Mouse (Mus musculus): ENCODE results near the gene Cacna1a. TPM values are rescaled to one million over a fixed set of nuclear protein-coding genes. Genes with fewer than 3 reads are reported as not detected.

The Cacna1a gene
- polyA plus RNA-seq, 1 experiment from 2014 or later: 15.0 TPM

DNA sequence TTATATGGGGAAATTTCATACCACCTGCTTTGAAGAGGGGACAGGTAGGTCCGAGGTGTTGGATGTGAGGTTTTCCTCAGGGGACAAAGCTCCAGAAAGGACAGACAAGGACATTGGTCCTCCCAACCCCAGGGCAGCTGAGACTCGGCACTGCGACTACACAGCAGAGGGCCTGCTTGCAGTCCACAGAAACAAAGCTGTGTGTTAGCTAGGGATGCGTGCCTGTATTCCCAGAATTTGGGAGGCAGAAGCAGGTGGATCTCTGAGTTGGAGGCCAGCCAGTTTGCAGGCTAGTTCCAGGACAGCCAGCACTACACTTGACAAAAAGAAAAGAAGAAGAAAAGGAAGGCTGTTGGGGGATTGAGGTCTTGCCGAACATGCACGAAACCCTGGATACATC is 130.5 kb downstream of the Cacna1a start:
- Histone ChIP-seq H3K36me3 (peaks cover 15% of the 10 kb centered on the region; the same call in 1 of the 2 replicates), H3K4me3 (no peak overlapping the region), H3K27me3 (no peaks in the 10 kb centered on the region), H3K27ac (replicated peaks) (no peak overlapping the region), H3K9ac (replicated peaks) (no peak overlapping the region), H3K4me2 (replicated peaks) (no peak overlapping the region), H3K9me3 (no peaks in the 10 kb centered on the region), H3K4me1 (no peaks in the 10 kb centered on the region)
- 93% methylated on average over 6 of the region's 6 CpGs for WGBS
- ATAC-seq (ENCODE audit: low FRiP score, low read depth): no peak

DNA sequence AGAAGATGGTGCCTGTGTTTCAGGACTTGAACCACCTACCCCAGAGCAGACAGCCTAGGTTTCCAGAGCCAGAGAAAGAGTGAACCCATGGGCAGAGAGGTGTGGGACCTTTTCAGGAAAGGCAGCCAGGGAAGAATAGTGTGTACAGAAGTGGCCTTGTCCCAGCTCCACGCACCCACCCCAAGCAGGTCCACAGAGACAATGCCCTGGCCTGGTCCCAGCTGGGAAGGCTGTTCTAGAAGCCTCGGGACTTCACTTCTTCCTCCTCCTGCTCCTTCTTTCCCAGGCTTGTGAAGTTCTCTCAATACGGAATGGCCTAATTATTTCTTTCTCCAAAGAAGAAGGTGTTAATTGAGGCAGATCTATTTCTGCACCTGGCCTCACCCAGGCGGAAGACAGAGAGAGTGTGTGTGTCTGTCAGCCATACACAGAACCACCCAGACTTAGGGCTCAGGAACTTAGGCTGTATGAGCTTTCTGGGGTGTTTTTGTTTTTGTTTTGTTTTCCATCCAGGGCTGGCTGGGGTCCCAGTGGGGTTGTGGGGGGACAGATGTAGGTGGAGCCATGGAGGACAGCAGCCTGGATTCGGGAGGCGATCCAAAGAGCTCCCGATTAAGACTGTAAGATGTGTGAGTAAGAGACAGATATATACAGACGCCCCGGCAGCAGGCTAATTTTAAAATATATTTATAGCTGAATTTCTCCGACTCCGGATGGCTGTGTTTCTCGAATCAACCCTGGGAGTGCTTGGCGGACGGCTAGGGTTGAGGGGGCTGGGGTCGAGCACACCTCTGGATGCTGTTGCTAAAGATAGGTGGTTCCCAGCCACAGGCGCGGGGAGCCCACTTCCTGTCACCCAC is 131.8 kb downstream of the Cacna1a start:
- H3K9me3 ChIP-seq: no peaks in the 10 kb centered on the region
- no peak overlapping the region for H3K4me2 ChIP-seq (replicated peaks)
- H3K27ac ChIP-seq (replicated peaks): no peak overlapping the region
- H3K4me3 ChIP-seq: no peak overlapping the region
- no peaks in the 10 kb centered on the region for H3K4me1 ChIP-seq
- H3K36me3 ChIP-seq: peaks cover 21% of the 10 kb centered on the region
- 84% methylated on average over 17 of the region's 17 CpGs for WGBS
- no peak for ATAC-seq (ENCODE audit: low FRiP score, low read depth)
- H3K27me3 ChIP-seq: no peaks in the 10 kb centered on the region
- no peak overlapping the region for H3K9ac ChIP-seq (replicated peaks)

DNA sequence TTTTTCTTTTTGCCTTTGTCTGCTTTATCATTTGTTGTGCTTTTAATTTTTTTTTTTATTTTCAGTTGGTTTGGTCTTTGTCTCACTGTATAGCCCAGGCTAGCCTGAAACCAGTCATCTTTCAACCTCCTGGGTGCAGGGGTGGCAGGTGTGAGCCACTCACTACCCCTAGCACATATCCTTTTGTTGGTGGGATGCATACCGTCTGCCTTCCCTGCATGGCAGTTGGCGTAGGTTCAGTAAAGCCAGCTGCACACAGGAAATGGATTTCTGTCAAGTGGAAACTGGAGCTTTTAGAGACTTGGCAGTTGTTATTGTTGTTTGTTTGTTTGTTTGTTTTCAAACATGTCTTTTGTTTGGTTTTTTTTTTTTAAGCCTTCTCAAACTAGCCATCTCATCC is 132.8 kb downstream of the Cacna1a start:
- ATAC-seq (ENCODE audit: low FRiP score, low read depth): no peak
- Histone ChIP-seq H3K4me2 (replicated peaks) (no peak overlapping the region), H3K36me3 (peaks cover 28% of the 10 kb centered on the region), H3K9me3 (0 out of 2 replicates have a peak, but pooled peaks cover under 1% of the 10 kb centered on the region), H3K9ac (replicated peaks) (no peak overlapping the region), H3K4me1 (no peaks in the 10 kb centered on the region), H3K4me3 (no peak overlapping the region), H3K27ac (replicated peaks) (no peak overlapping the region), H3K27me3 (no peaks in the 10 kb centered on the region)
- WGBS: 74% methylated on average over 2 of the region's 2 CpGs

DNA sequence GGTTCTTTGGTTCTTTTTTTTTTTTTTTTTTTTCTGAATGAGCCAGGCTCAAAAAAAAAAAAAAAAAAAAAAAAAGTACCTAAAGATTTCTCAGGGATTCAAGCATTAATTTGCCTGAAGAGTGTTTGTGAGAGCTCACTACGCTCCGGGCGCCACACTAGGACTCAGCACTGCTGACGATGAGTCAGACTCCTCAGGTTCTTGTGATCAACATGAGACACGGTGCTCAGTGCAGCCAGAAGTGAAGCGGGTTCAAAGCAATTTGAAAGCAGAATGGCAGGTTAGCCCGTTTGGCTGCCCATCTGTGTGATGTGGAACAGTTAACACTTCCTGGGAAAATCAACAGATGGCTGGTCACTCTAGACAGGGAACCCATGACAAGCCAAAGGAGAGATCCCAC is 139.8 kb downstream of the Cacna1a start:
- no peak overlapping the region for H3K27ac ChIP-seq (replicated peaks)
- 85% methylated on average over 7 of the region's 7 CpGs for WGBS

DNA sequence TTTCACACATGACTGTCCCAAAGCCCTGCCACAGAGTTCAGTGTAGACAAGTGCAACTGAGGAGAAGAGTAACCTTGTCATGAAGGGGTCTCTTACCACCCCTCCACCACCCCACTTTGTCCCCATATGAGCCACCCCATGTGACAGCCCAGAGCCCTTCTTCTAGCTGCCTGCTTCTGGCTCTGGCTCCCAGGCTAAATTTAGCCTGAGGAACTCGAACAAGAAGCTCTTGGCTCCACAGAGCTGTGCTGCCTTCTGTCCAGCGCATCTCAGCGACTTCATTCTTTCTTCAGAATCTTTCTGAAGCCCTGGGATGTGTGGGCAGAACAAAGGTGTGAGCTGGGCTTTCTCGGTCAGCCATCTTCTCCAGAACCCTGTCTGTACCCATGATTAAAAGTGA is 141.3 kb downstream of the Cacna1a start:
- Histone ChIP-seq H3K4me3 (no peak overlapping the region), H3K36me3 (peaks cover 32% of the 10 kb centered on the region), H3K4me2 (replicated peaks) (no peak overlapping the region), H3K27me3 (no peaks in the 10 kb centered on the region), H3K9me3 (0 out of 2 replicates have a peak, but pooled peaks cover 3% of the 10 kb centered on the region), H3K9ac (replicated peaks) (no peak overlapping the region), H3K27ac (replicated peaks) (no peak overlapping the region), H3K4me1 (no peaks in the 10 kb centered on the region)
- no peak for ATAC-seq (ENCODE audit: low FRiP score, low read depth)
- WGBS: 83% methylated on average over 4 of the region's 4 CpGs

More for the DNA sequence above, 139.8 kb downstream of the Cacna1a start:
- H3K4me1 ChIP-seq: no peaks in the 10 kb centered on the region
- no peak overlapping the region for H3K4me2 ChIP-seq (replicated peaks)
- ATAC-seq (ENCODE audit: low FRiP score, low read depth): no peak
- H3K9ac ChIP-seq (replicated peaks): no peak overlapping the region
- no peak overlapping the region for H3K4me3 ChIP-seq
- 0 out of 2 replicates have a peak, but pooled peaks cover 3% of the 10 kb centered on the region for H3K9me3 ChIP-seq
- peaks cover 28% of the 10 kb centered on the region for H3K36me3 ChIP-seq
- H3K27me3 ChIP-seq: no peaks in the 10 kb centered on the region

DNA sequence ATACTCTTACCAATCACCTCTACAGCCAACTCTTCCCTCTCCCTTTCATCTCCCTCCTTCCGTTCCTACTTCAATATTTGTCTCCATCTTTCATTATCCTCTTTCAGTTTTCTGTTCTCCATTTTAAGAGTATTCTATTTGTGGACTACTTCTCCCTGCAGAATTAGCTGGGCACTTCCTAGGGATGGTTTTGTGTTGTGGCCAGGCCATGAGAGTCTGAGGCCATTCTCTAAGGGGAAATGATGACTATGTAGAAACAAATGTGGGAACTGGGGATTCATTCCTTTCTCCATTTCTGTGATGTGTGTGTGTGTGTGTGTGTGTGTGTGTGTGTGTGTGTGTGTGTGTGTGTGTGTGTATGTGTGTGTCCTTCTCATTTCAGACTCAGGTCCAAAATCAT is 144.5 kb downstream of the Cacna1a start:
- Histone ChIP-seq H3K4me3 (no peak overlapping the region), H3K4me2 (replicated peaks) (no peak overlapping the region), H3K9ac (replicated peaks) (no peak overlapping the region), H3K36me3 (peaks cover 42% of the 10 kb centered on the region), H3K27me3 (no peaks in the 10 kb centered on the region), H3K27ac (replicated peaks) (no peak overlapping the region), H3K4me1 (no peaks in the 10 kb centered on the region), H3K9me3 (no peaks in the 10 kb centered on the region)
- ATAC-seq (ENCODE audit: low FRiP score, low read depth): no peak
- 94% methylated on average over 1 of the region's 1 CpGs for WGBS

DNA sequence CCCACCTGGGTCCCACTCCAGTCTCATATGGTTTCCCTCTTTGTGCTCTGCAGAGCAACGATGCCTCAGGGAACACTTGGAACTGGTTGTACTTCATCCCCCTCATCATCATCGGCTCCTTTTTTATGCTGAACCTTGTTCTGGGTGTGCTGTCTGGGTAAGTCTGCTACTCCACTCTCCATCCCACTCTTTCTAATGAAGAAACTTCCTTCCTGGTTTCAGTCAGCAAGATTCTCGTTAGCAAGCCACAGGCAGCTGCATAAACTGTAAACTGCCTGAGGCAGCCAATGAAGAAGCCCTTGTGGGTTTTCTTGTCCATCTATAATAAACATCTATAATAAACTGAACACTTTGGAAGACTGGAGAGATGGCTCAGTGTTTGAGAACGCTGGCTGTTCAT is 145.1 kb downstream of the Cacna1a start:
- Histone ChIP-seq H3K4me2 (replicated peaks) (no peak overlapping the region), H3K27me3 (no peaks in the 10 kb centered on the region), H3K9ac (replicated peaks) (no peak overlapping the region), H3K9me3 (no peaks in the 10 kb centered on the region), H3K4me3 (no peak overlapping the region), H3K36me3 (peaks cover 42% of the 10 kb centered on the region), H3K4me1 (no peaks in the 10 kb centered on the region), H3K27ac (replicated peaks) (no peak overlapping the region)
- 87% methylated on average over 4 of the region's 4 CpGs for WGBS
- no peak for ATAC-seq (ENCODE audit: low FRiP score, low read depth)

DNA sequence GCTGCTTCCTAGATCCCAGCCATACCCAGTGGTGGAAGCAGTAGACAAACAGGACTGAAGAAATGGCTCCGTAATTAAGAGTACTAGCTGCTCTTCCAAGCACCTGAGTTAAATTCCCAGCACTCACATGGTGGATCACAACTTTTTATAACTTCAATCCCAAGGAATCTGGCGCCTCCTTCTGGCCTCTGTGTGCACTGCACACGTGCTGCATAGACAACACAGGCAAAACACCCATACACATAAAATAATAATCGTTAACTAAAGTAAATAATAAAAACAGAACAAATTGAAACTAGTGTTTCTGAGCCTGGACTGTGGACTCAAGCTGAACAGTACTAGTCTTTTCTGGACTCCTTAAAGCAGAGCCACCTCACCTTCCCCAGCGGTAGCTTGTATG is 148.7 kb downstream of the Cacna1a start:
- Histone ChIP-seq H3K4me2 (replicated peaks) (no peak overlapping the region), H3K4me3 (no peak overlapping the region), H3K9ac (replicated peaks) (no peak overlapping the region), H3K36me3 (peaks cover 37% of the 10 kb centered on the region), H3K27ac (replicated peaks) (no peak overlapping the region), H3K27me3 (no peaks in the 10 kb centered on the region), H3K4me1 (no peaks in the 10 kb centered on the region), H3K9me3 (no peaks in the 10 kb centered on the region)
- WGBS: 88% methylated on average over 5 of the region's 5 CpGs
- no peak for ATAC-seq (ENCODE audit: low FRiP score, low read depth)

DNA sequence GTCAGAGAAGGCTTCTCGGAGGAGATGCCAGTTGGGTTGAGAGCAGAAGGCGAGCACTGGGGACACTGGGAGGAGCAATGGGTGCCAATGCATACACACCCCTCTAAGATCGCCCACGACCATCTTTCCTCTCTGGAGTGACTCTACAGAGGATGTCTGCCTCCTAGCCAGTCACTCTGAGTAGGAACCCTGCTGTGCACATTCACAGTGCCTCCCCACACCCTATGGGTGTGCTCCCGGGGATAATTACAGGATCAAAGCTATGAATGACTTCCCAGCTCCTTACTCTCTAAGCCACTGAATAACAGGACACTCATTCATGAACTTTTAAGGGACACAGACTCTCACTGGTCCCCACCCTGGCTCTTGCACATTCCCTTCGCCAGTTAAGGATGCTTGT is 151.1 kb downstream of the Cacna1a start:
- Histone ChIP-seq H3K36me3 (peaks cover 29% of the 10 kb centered on the region), H3K27me3 (no peaks in the 10 kb centered on the region), H3K4me2 (replicated peaks) (no peak overlapping the region), H3K9me3 (no peaks in the 10 kb centered on the region), H3K4me3 (no peak overlapping the region), H3K27ac (replicated peaks) (no peak overlapping the region), H3K4me1 (no peaks in the 10 kb centered on the region), H3K9ac (replicated peaks) (no peak overlapping the region)
- ATAC-seq (ENCODE audit: low FRiP score, low read depth): no peak
- 69% methylated on average over 6 of the region's 6 CpGs for WGBS

DNA sequence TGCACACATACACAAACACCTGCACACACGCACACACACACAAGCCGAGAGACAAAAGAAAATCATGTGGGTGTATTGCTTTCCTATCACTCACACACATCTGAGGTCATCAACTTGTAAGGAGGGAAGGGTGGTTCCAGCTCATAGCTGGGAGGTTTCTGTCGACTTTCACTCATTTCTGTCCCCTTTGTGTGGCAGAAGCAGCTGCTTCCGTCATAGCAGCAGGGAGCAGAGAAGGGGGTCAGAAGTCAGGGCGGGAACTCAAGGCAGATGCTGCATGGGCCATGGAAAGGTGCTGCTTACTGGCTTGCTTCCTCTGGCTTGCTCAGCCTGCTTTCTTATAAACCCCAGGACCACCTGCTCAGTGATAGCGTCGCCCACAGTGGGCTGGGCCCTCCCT is 154.2 kb downstream of the Cacna1a start:
- ATAC-seq (ENCODE audit: low FRiP score, low read depth): no peak
- Histone ChIP-seq H3K36me3 (peaks cover 5% of the 10 kb centered on the region; the same call in 1 of the 2 replicates), H3K4me3 (no peak overlapping the region), H3K27ac (replicated peaks) (no peak overlapping the region), H3K4me1 (no peaks in the 10 kb centered on the region), H3K4me2 (replicated peaks) (no peak overlapping the region), H3K9me3 (no peaks in the 10 kb centered on the region), H3K9ac (replicated peaks) (no peak overlapping the region), H3K27me3 (no peaks in the 10 kb centered on the region)
- 72% methylated on average over 7 of the region's 7 CpGs for WGBS

DNA sequence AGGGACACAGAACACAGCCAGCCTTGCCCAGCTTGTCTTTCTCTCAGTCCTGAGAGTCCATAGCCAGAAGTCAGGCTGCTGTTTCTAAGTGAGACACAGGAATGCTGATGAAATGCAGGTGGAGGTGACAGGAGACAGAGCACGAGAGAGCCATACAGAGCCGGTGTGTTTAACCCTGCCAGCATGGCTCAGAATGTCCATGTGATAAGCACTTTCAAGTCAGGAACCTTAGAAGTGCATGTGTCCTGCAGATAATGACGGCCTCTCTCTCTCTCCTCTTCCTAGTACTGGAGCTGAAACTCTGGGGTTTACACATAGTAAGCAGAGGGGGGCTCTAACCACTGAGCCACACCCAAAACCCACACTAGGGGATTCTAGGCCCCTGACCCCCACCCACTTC is 157.3 kb downstream of the Cacna1a start:
- WGBS: 90% methylated on average over 3 of the region's 3 CpGs
- H3K4me3 ChIP-seq: no peak overlapping the region
- H3K36me3 ChIP-seq: peaks cover 15% of the 10 kb centered on the region
- no peaks in the 10 kb centered on the region for H3K4me1 ChIP-seq
- H3K27me3 ChIP-seq: no peaks in the 10 kb centered on the region
- no peaks in the 10 kb centered on the region for H3K9me3 ChIP-seq
- H3K27ac ChIP-seq (replicated peaks): no peak overlapping the region
- H3K4me2 ChIP-seq (replicated peaks): no peak overlapping the region
- H3K9ac ChIP-seq (replicated peaks): no peak overlapping the region
- no peak for ATAC-seq (ENCODE audit: low FRiP score, low read depth)

DNA sequence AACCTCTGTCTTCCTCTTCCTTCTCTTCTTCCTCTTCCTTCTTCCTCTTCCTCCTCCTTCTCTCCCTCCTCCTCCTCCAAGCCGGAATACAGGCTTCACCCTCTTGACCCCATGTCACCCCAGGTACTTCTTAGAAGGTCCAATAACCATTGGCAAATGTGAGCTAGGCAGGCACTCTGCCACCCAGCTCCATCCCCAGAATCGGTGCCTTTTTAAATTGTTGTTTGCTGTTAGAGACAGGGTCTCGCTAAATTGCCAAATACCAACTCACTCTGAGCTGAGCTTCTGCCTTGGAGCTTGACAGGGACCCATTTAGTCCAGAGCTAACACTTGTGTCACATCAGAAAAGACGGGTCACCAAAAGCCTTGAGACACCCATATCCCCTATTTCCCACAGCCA is 164.2 kb downstream of the Cacna1a start:
- 87% methylated on average over 4 of the region's 4 CpGs for WGBS
- H3K9me3 ChIP-seq: no peaks in the 10 kb centered on the region
- no peaks in the 10 kb centered on the region for H3K4me1 ChIP-seq
- no peak overlapping the region for H3K4me3 ChIP-seq
- no peak overlapping the region for H3K27ac ChIP-seq (replicated peaks)
- peaks cover 15% of the 10 kb centered on the region for H3K36me3 ChIP-seq
- no peak overlapping the region for H3K4me2 ChIP-seq (replicated peaks)
- ATAC-seq (ENCODE audit: low FRiP score, low read depth): no peak
- H3K9ac ChIP-seq (replicated peaks): no peak overlapping the region
- H3K27me3 ChIP-seq: peaks cover 9% of the 10 kb centered on the region

DNA sequence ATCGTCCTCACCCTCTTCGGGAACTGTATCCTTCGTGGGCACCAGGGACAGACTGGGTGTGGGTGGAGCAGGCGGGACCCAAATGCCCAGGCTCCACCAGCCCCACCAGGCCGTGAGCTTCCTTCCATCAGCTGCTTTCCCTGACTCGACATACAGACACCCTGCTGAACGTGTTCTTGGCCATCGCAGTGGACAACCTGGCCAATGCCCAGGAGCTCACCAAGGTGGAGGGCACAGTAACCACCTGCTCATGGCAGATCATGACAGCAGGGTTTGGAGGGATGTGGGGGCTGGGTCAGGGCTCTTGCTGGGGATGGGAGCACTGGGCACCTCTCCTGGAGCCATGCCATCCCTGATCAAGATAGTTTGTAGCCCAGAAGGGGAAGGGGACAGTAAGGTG is 164.9 kb downstream of the Cacna1a start:
- H3K4me1 ChIP-seq: no peaks in the 10 kb centered on the region
- ATAC-seq (ENCODE audit: low FRiP score, low read depth): no peak
- H3K27me3 ChIP-seq: peaks cover 16% of the 10 kb centered on the region
- H3K4me3 ChIP-seq: no peak overlapping the region
- no peaks in the 10 kb centered on the region for H3K9me3 ChIP-seq
- H3K36me3 ChIP-seq: peaks cover 15% of the 10 kb centered on the region
- H3K27ac ChIP-seq (replicated peaks): no peak overlapping the region
- H3K9ac ChIP-seq (replicated peaks): no peak overlapping the region
- H3K4me2 ChIP-seq (replicated peaks): no peak overlapping the region
- WGBS: 89% methylated on average over 8 of the region's 8 CpGs
